Mouse (Mus musculus): Measurements from ENCODE around the gene Cks1b. TPM values are rescaled to one million over a fixed set of nuclear protein-coding genes. Genes with fewer than 3 reads are reported as not detected.
A peak's percentile ranks its signal among the peaks of the same experiment; 100 is the strongest.

Gene Cks1b
- polyA plus RNA-seq, 1 experiment from 2014 or later, result 356 TPM

DNA sequence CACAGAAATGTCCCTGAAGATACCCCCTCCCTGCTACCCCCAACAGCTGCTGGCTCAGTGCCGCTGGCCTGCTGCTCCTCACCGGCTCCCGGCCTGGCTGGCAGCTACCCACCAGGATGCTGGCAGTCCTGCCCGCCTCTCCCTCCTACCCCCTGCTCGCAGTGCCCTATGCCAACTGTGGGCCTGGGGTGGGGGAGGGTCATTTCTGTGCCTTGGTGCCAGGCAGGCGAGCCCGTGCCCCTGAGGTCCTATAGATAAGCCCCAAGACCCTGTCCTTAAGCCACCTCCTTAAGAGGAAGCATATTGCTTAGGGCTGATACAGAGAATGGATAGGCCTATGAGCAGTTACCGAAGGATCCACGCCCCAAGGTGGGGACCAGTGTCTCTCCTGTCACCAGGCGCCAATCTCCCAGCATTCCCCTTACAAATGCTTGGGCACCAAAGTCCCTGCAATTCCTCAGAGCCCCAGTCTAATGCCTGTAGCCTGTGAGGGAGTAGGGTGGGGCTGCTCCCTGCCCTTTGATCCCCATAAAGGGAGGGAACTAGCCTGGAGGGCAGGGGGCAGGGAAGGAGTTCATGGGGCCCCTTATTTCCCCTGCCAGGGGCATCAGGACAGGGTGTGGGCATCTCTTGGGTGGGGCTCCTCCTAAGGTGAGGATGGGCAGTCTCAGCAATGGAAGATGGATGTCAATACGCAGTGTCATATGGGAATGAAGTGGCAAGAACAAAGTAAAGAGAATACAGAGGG lies 29.9 kb downstream of the Cks1b start:
- no peak overlapping the region for H3K27ac ChIP-seq (ENCODE audit: poor library complexity, severe bottlenecking)
- no peak overlapping the region for H3K9ac ChIP-seq
- no peak overlapping the region for H3K4me2 ChIP-seq
- no peaks in the 10 kb centered on the region for H3K9me3 ChIP-seq (replicated peaks)
- no peaks in the 10 kb centered on the region for H3K27me3 ChIP-seq (replicated peaks)
- no peak overlapping the region for H3K4me3 ChIP-seq
- peaks cover 40% of the 10 kb centered on the region for H3K4me1 ChIP-seq (replicated peaks)
- WGBS, result 77% methylated on average over 11 of the region's 11 CpGs
- no peaks in the 10 kb centered on the region for H3K36me3 ChIP-seq
- ATAC-seq (ENCODE audit: insufficient number of reproducible peaks, low FRiP score), result no peak

DNA sequence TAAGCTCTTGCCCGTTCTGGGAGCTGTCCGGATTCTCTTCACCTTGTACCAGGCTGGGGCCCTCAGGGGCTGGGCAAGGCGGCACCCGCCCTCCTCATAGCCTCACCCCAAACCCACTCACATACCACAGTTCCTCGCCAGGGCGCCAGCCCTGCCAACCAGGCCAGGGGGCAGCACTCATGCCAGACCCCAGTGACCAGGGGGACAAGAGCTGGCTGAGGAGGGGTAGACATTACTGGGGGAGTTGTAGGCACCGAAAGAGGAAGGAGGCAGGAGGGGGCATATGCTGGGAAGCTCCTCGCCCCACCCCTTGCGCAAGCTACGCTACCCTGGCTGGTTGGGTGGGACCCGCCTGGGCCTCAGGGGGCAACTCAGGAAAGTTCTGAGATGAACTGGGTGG lies 30.6 kb downstream of the Cks1b start:
- Histone ChIP-seq H3K4me1 (replicated peaks) (peaks cover 40% of the 10 kb centered on the region), H3K9ac (peak overlapping the region; percentile 11; the same call in 1 of the 2 replicates), H3K4me2 (no peak overlapping the region), H3K27me3 (replicated peaks) (no peaks in the 10 kb centered on the region), H3K4me3 (no peak overlapping the region), H3K9me3 (replicated peaks) (no peaks in the 10 kb centered on the region), H3K36me3 (no peaks in the 10 kb centered on the region), H3K27ac (ENCODE audit: poor library complexity, severe bottlenecking) (no peak overlapping the region)
- no peak for ATAC-seq (ENCODE audit: insufficient number of reproducible peaks, low FRiP score)
- WGBS, result 87% methylated on average over 11 of the region's 11 CpGs

DNA sequence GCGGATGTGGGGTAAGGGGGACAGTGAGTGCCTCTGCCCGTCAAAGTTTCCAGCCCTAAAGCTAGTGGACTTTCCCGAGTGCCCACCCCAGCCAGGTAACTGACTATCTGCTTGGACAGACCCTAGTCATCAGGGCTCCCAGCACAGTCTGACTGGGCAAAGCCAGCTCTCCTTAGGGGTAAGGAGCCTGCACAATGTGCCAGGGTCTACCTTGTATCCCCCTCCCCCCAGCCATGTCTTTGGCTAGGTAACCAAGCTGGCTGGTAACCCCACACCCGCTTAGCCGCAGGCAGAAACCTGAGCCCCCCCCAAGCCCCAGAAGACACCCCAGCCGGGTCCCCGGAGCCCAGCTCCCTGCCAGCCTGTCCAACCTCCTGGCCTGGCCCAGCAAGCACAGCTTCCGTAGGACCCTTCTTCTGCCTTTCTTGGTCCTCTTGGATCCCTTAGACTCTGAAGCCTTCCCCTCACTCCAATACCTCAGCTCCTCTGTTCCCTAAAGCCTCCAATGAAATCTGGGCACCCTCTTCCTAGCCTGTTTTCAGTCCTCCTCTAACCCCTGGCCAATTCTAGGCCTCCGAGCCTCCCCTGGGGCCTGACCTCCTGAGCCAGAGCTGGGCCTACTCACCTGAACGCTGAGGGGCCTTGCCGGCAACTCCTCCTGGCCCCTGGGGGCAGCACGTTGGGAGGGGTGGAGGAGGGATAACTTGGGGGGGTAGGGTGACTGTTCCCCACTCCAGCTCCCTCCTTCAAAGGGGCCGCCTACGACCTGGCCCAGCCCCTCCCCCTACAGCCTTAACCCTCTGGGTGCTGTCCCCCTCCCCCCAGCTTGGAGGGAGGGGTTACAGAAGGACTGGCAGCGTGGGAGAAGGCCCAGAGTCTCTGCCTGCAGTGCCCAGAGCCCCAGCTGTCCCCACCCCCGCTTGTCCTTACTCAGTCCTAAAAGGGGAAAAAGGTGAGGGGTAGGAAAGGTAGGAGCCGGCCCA lies 31.5 kb downstream of the Cks1b start:
- Histone ChIP-seq H3K36me3 (no peaks in the 10 kb centered on the region), H3K4me1 (replicated peaks) (peaks cover 38% of the 10 kb centered on the region), H3K27me3 (replicated peaks) (no peaks in the 10 kb centered on the region), H3K9ac (no peak overlapping the region; the same call in 1 of the 2 replicates), H3K27ac (ENCODE audit: poor library complexity, severe bottlenecking) (no peak overlapping the region), H3K4me3 (no peak overlapping the region), H3K9me3 (replicated peaks) (no peaks in the 10 kb centered on the region), H3K4me2 (no peak overlapping the region; the same call in 1 of the 2 replicates)
- ATAC-seq (ENCODE audit: insufficient number of reproducible peaks, low FRiP score), result no peak
- WGBS, result 61% methylated on average over 17 of the region's 17 CpGs

DNA sequence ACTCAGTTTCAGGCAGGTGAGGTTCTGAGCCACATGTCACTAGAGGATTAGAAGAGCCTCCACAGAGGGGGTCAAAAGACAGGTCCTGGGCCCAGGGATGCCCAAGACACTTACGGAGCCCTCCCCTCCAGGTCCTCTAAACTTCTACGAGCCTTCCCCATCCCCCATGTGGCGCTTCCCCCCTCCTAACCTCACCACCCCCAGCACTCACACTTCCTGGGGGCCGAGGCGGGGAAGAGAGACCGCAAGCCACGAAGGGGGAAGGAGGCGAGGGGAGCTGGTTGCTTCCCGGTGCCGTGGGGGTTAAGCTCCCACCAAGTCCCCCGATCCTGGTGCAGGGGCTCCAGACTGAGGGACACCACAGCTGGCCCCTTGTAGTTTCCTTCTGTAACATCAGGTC lies 32.7 kb downstream of the Cks1b start:
- H3K9ac ChIP-seq, result no peak overlapping the region
- WGBS, result 51% methylated on average over 11 of the region's 11 CpGs
- no peaks in the 10 kb centered on the region for H3K9me3 ChIP-seq (replicated peaks)
- ATAC-seq (ENCODE audit: insufficient number of reproducible peaks, low FRiP score), result no peak
- H3K27ac ChIP-seq (ENCODE audit: poor library complexity, severe bottlenecking), result no peak overlapping the region
- peaks cover 25% of the 10 kb centered on the region for H3K4me1 ChIP-seq (replicated peaks)
- peaks cover 9% of the 10 kb centered on the region for H3K36me3 ChIP-seq
- H3K4me3 ChIP-seq, result no peak overlapping the region
- H3K27me3 ChIP-seq (replicated peaks), result no peaks in the 10 kb centered on the region
- H3K4me2 ChIP-seq, result no peak overlapping the region

DNA sequence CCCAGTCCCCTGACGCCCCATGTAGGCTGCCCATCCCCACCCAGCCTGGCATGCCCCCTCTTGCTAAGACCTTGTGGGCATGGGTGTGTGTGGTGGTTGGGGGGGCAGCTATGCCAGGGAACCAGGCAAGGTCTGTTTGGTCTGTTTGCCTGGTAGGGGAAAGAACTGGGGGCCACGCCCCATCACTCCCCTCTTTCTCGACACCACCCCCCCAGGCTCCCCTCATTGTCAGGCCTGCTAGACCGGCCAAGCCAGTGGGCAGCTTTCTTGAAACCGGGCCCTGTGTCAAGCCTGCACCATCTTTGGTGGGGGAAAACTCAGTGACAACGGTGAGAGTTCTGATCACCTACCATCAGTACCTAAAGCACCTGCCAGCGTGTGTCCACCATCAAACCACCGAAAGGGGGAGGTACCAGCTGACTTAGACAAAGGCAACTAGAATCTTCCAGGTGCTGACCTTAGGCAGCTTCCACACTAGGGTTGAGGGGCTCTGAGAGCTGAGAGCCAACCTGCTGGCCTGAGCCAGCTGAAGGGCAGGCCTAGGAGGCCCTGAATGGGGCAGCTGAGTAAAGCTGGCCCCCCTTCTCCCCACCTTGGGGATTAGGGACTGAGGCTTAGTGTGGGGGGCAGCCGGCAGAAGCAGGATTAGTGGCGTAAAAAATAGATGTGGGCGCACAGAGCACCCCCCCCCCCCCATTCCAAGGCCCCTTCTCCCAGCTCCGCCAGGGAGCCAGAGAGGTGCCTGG lies 33.7 kb downstream of the Cks1b start:
- H3K27ac ChIP-seq (ENCODE audit: poor library complexity, severe bottlenecking), result no peak overlapping the region
- peaks cover 16% of the 10 kb centered on the region for H3K4me1 ChIP-seq (replicated peaks)
- no peaks in the 10 kb centered on the region for H3K27me3 ChIP-seq (replicated peaks)
- H3K4me3 ChIP-seq, result no peak overlapping the region
- no peak overlapping the region for H3K4me2 ChIP-seq
- peaks cover 18% of the 10 kb centered on the region for H3K36me3 ChIP-seq
- no peaks in the 10 kb centered on the region for H3K9me3 ChIP-seq (replicated peaks)
- 74% methylated on average over 11 of the region's 12 CpGs for WGBS
- H3K9ac ChIP-seq, result no peak overlapping the region
- no peak for ATAC-seq (ENCODE audit: insufficient number of reproducible peaks, low FRiP score)

DNA sequence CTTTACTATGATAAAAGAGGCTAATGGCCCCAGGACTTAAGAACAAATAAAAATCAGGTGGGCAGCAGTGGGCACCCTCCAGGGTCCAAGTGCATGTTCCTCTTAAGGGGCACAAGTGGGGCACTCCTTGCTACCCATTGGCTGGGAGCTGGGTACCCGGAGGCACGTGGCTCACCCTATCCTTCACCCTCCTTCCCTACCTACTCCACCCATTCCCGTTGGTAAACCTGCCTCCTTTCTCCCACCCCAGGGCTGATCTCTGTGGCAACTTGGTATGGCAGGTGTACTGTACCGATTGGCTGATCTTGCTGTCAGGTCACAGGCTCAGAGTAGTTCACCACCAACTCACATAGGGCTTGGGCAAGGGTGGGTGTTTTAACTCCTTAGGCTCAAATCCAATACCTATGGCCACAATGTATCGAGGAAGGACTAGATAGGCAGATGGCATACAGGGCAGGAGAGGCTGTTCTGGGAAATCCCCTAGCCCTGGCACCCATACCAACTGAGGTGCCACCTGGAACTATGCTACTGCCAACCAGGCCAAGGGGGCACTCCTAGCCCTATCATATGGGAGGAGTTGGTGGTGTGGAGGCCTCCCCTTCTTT lies 34.4 kb downstream of the Cks1b start:
- Histone ChIP-seq H3K4me1 (replicated peaks) (peaks cover 14% of the 10 kb centered on the region), H3K27me3 (replicated peaks) (no peaks in the 10 kb centered on the region), H3K27ac (ENCODE audit: poor library complexity, severe bottlenecking) (no peak overlapping the region), H3K9me3 (replicated peaks) (no peaks in the 10 kb centered on the region), H3K4me2 (no peak overlapping the region), H3K36me3 (peaks cover 23% of the 10 kb centered on the region), H3K9ac (no peak overlapping the region), H3K4me3 (no peak overlapping the region)
- WGBS, result 86% methylated on average over 5 of the region's 5 CpGs
- ATAC-seq (ENCODE audit: insufficient number of reproducible peaks, low FRiP score), result no peak

DNA sequence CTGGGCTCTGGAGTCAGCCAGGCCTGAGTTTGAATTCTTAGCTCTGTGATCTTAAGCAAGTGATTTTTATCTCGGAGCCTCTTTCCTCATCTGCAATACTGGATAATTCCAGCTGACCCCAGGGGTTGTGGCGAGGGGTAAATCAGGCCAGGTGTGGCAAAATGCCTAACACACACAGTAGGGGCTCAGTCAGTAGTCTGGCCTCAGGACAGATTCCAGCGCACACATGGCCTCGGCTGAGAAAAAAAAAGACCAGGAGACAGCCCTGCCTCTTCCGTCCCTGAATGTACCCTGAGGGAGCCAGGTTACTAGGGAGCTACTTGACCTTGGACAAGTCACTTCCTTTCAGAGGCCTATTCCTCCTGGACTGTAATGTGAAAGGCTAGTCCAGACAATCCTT lies 35.2 kb downstream of the Cks1b start:
- Histone ChIP-seq H3K27ac (ENCODE audit: poor library complexity, severe bottlenecking) (no peak overlapping the region), H3K36me3 (peaks cover 23% of the 10 kb centered on the region), H3K9ac (no peak overlapping the region), H3K4me2 (no peak overlapping the region), H3K4me3 (no peak overlapping the region), H3K4me1 (replicated peaks) (peaks cover 21% of the 10 kb centered on the region), H3K27me3 (replicated peaks) (no peaks in the 10 kb centered on the region), H3K9me3 (replicated peaks) (no peaks in the 10 kb centered on the region)
- no peak for ATAC-seq (ENCODE audit: insufficient number of reproducible peaks, low FRiP score)
- 77% methylated on average over 5 of the region's 5 CpGs for WGBS

DNA sequence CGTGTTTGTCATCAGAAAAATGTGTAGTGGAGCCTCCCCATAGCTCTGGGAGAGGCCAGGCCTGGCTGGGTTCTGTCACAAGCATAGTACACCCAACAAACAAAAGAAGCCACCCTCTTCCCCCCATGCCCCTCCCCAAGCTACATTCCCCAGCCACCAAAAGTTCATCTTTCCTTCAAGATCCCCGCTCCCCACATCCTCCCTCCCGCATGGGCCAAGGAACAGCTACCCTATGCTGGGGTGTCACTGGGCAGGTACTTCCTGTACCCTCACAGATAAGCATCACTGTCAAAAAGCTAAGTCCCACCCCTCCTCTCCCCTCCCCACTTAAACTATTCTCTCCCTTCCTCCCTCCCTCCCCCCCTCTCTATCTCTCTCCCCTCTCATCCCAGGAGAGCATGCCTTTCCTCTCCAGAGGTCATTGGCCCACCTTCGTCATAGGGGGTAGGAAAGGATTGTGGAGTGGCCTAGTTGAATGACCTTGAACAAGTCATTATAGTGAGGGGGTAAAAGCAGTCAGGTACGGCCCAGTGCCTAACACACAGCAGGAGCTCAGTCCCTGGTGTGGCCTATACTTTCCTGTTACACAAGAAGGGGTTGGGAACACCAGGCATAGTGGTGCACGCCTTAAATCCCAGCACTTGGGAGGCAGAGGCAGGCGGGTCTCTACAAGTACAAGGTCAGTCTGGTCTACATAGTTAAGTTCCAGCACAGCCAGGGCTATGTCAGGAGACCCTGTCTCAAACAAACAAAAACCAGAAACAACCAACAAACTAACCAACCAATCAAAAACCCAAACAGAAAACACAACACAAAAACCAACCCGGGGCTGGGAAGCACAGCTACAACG lies 35.9 kb downstream of the Cks1b start:
- Histone ChIP-seq H3K27me3 (replicated peaks) (no peaks in the 10 kb centered on the region), H3K9ac (no peak overlapping the region), H3K4me3 (no peak overlapping the region), H3K36me3 (peaks cover 23% of the 10 kb centered on the region), H3K9me3 (replicated peaks) (no peaks in the 10 kb centered on the region), H3K4me2 (no peak overlapping the region), H3K4me1 (replicated peaks) (peaks cover 28% of the 10 kb centered on the region), H3K27ac (ENCODE audit: poor library complexity, severe bottlenecking) (no peak overlapping the region)
- 81% methylated on average over 9 of the region's 9 CpGs for WGBS
- no peak for ATAC-seq (ENCODE audit: insufficient number of reproducible peaks, low FRiP score)

DNA sequence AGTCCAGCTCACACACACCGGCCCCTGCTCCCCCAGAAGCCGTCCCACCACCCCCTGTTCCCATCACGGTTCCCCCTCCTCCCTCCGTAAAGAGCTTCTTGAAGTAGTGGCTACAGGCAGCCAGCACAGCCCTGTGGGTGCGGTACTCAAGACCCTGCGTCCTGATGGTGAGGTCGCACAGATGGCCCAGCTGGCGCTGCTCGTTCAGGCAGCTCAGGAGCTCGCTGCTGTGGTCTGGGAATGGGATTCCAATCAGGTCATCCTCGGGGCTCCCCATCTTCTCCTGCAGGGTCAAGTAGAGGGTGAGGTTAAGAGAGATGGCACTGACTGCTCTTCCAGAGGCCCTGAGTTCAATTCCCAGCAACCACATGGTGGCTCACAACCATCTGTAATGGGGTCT lies 37.0 kb downstream of the Cks1b start:
- no peak overlapping the region for H3K27ac ChIP-seq (ENCODE audit: poor library complexity, severe bottlenecking)
- H3K4me3 ChIP-seq, result no peak overlapping the region
- H3K4me1 ChIP-seq (replicated peaks), result peaks cover 27% of the 10 kb centered on the region
- H3K36me3 ChIP-seq, result peaks cover 23% of the 10 kb centered on the region
- H3K4me2 ChIP-seq, result no peak overlapping the region
- no peak for ATAC-seq (ENCODE audit: insufficient number of reproducible peaks, low FRiP score)
- H3K9me3 ChIP-seq (replicated peaks), result no peaks in the 10 kb centered on the region
- no peak overlapping the region for H3K9ac ChIP-seq
- 81% methylated on average over 11 of the region's 11 CpGs for WGBS
- no peaks in the 10 kb centered on the region for H3K27me3 ChIP-seq (replicated peaks)

DNA sequence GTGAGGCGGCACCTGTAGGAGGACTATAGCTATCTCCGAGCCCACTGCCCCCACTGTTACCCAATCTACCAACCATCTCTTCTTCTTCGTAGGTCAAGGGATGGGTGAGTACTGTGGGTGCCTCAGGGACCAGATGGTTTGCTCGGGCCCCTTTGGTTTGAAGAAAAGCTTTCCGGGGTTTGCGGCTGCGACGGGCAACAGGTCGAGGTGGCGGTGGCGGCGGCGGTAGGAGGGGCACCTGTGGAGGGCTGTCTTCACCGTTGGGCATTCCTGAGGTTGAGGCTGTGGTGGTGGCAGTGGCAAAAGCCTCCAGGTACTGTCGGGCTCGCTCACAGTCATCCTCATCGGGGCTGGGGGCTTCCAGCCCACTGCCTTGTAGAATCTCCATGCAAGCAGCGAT lies 37.5 kb downstream of the Cks1b start:
- Histone ChIP-seq H3K36me3 (peaks cover 23% of the 10 kb centered on the region), H3K9ac (no peak overlapping the region), H3K9me3 (replicated peaks) (no peaks in the 10 kb centered on the region), H3K4me2 (no peak overlapping the region), H3K4me1 (replicated peaks) (peaks cover 27% of the 10 kb centered on the region), H3K27me3 (replicated peaks) (no peaks in the 10 kb centered on the region), H3K4me3 (no peak overlapping the region), H3K27ac (ENCODE audit: poor library complexity, severe bottlenecking) (no peak overlapping the region)
- ATAC-seq (ENCODE audit: insufficient number of reproducible peaks, low FRiP score), result no peak
- 93% methylated on average over 18 of the region's 18 CpGs for WGBS
